Mouse (Mus musculus) limb, embryonic 15.5 days (tissue): ENCODE measurements around the gene Atrnl1. TPM values are rescaled to one million over a fixed set of nuclear protein-coding genes. Genes with fewer than 3 reads are reported as not detected.

ENCODE experiments used
- ATAC-seq: fragments of 200-750 bp; cut with Nextera tagmentation; 2 replicates; pipeline ENCODE4 v1.8.0; 2017; ENCODE audit warnings: low read depth, moderate TSS enrichment; ENCODE audit not compliant: insufficient number of reproducible peaks, low FRiP score, low TSS enrichment
- H3K27ac ChIP-seq: fragments of 300-500 bp; sonication (generic); 2 replicates; pipeline ENCODE4 v1.5.1; 2015; ENCODE audit warnings: moderate library complexity, mild to moderate bottlenecking, inconsistent platforms
- H3K27me3 ChIP-seq: fragments of 300-500 bp; sonication (generic); 2 replicates; pipeline ENCODE4 v1.6.1; 2015; ENCODE audit warnings: inconsistent platforms
- H3K36me3 ChIP-seq: fragments of 300-500 bp; sonication (generic); 2 replicates; pipeline ENCODE4 v1.6.1; 2015; ENCODE audit warnings: inconsistent platforms
- H3K4me1 ChIP-seq: fragments of 300-500 bp; sonication (generic); 2 replicates; pipeline ENCODE4 v1.6.1; 2015; ENCODE audit warnings: inconsistent platforms
- H3K4me2 ChIP-seq: fragments of 300-500 bp; sonication (generic); 2 replicates; pipeline ENCODE4 v1.6.1; 2015; ENCODE audit warnings: mild to moderate bottlenecking, inconsistent platforms
- H3K4me3 ChIP-seq: fragments of 300-500 bp; sonication (generic); 2 replicates; pipeline ENCODE4 v1.5.1; 2015; ENCODE audit warnings: mild to moderate bottlenecking, inconsistent platforms
- H3K9ac ChIP-seq: fragments of 300-500 bp; sonication (generic); 2 replicates; pipeline ENCODE4 v1.6.1; 2015; ENCODE audit warnings: inconsistent platforms
- H3K9me3 ChIP-seq: fragments of 300-500 bp; sonication (generic); 2 replicates; pipeline ENCODE4 v1.6.1; 2016; ENCODE audit warnings: inconsistent platforms
- WGBS: fragments of 180-500 bp; shearing (Covaris S2); methylation state at CpG from one replicate; pipeline ENCODE4 v1.1.7; 2015; 5-methylcytosine and 5-hydroxymethylcytosine counted together
- polyA plus RNA-seq: library from polyadenylated mRNA; unstranded; fragments of >200 nt; fragmentation: Nextera tagmentation; extraction: Ambion mirVana; gene quantifications from 2 replicates; pipeline ENCODE4 v1.2.1, GENCODE M21; 2015

Gene Atrnl1
- polyA plus RNA-seq, 1 experiment from 2014 or later, result 7.7 TPM

- ATAC-seq, result no peak
- 44% methylated on average over 14 of the region's 14 CpGs for WGBS
- H3K4me2 ChIP-seq, result no peak overlapping the region
- no peaks in the 10 kb centered on the region for H3K27me3 ChIP-seq
- peaks cover 10% of the 10 kb centered on the region for H3K4me1 ChIP-seq
- no peaks in the 10 kb centered on the region for H3K9me3 ChIP-seq
- H3K27ac ChIP-seq, result peak overlapping the region; percentile 18; the same call in 1 of the 2 replicates
- no peak overlapping the region for H3K4me3 ChIP-seq
- no peaks in the 10 kb centered on the region for H3K36me3 ChIP-seq
- no peak overlapping the region for H3K9ac ChIP-seq
These were observed 192.1 kb downstream of the Atrnl1 start for GRCm38 (mm10) chr19:57802771-57803482.

- no peak overlapping the region for H3K4me3 ChIP-seq
- WGBS, result 47% methylated on average over 3 of the region's 3 CpGs
- ATAC-seq, result no peak
- H3K4me2 ChIP-seq, result no peak overlapping the region
- no peaks in the 10 kb centered on the region for H3K36me3 ChIP-seq
- no peak overlapping the region for H3K9ac ChIP-seq
- peaks cover 10% of the 10 kb centered on the region for H3K4me1 ChIP-seq
- H3K27ac ChIP-seq, result no peak overlapping the region
- H3K27me3 ChIP-seq, result no peaks in the 10 kb centered on the region
- H3K9me3 ChIP-seq, result no peaks in the 10 kb centered on the region
These were observed 192.6 kb downstream of the Atrnl1 start for GRCm38 (mm10) chr19:57803483-57803820.

GRCm38 (mm10) chr19:57808363-57808762 is 197.5 kb downstream of the Atrnl1 start:
- ATAC-seq, result no peak

GRCm38 (mm10) chr19:57814291-57814690 is 203.5 kb downstream of the Atrnl1 start:
- H3K36me3 ChIP-seq, result no peaks in the 10 kb centered on the region
- no peak for ATAC-seq
- H3K9me3 ChIP-seq, result no peaks in the 10 kb centered on the region
- 70% methylated on average over 6 of the region's 6 CpGs for WGBS
- no peaks in the 10 kb centered on the region for H3K27me3 ChIP-seq
- H3K4me1 ChIP-seq, result no peaks in the 10 kb centered on the region
- H3K4me2 ChIP-seq, result no peak overlapping the region
- no peak overlapping the region for H3K27ac ChIP-seq
- no peak overlapping the region for H3K9ac ChIP-seq
- no peak overlapping the region for H3K4me3 ChIP-seq

More at GRCm38 (mm10) chr19:57808363-57808762, 197.5 kb downstream of the Atrnl1 start:
- Histone ChIP-seq H3K27ac (no peak overlapping the region), H3K9ac (no peak overlapping the region), H3K27me3 (no peaks in the 10 kb centered on the region), H3K9me3 (no peaks in the 10 kb centered on the region), H3K4me2 (no peak overlapping the region), H3K36me3 (no peaks in the 10 kb centered on the region), H3K4me3 (no peak overlapping the region), H3K4me1 (no peaks in the 10 kb centered on the region; the same call in 1 of the 2 replicates)
- 66% methylated on average over 2 of the region's 2 CpGs for WGBS

- Histone ChIP-seq H3K9me3 (no peaks in the 10 kb centered on the region), H3K27ac (no peak overlapping the region), H3K9ac (no peak overlapping the region), H3K36me3 (no peaks in the 10 kb centered on the region), H3K27me3 (no peaks in the 10 kb centered on the region), H3K4me1 (no peaks in the 10 kb centered on the region), H3K4me3 (no peak overlapping the region), H3K4me2 (no peak overlapping the region)
- no peak for ATAC-seq
- 85% methylated on average over 17 of the region's 17 CpGs for WGBS
These were observed 205.6 kb downstream of the Atrnl1 start for GRCm38 (mm10) chr19:57816221-57816996.

GRCm38 (mm10) chr19:57817736-57818135 is 206.9 kb downstream of the Atrnl1 start:
- no peak for ATAC-seq
- no peak overlapping the region for H3K4me2 ChIP-seq
- no peak overlapping the region for H3K9ac ChIP-seq
- H3K4me1 ChIP-seq, result no peaks in the 10 kb centered on the region
- no peaks in the 10 kb centered on the region for H3K9me3 ChIP-seq
- H3K27me3 ChIP-seq, result no peaks in the 10 kb centered on the region
- WGBS, result 43% methylated on average over 11 of the region's 11 CpGs
- no peaks in the 10 kb centered on the region for H3K36me3 ChIP-seq
- H3K27ac ChIP-seq, result no peak overlapping the region
- H3K4me3 ChIP-seq, result no peak overlapping the region

- H3K4me3 ChIP-seq, result no peak overlapping the region
- 0 out of 2 replicates have a peak, but pooled peaks cover 7% of the 10 kb centered on the region for H3K4me1 ChIP-seq
- 48% methylated on average over 4 of the region's 4 CpGs for WGBS
- no peak for ATAC-seq
- no peak overlapping the region for H3K27ac ChIP-seq
- H3K36me3 ChIP-seq, result 0 out of 2 replicates have a peak, but pooled peaks cover 3% of the 10 kb centered on the region
- H3K9me3 ChIP-seq, result no peaks in the 10 kb centered on the region
- H3K27me3 ChIP-seq, result no peaks in the 10 kb centered on the region
- no peak overlapping the region for H3K4me2 ChIP-seq
- H3K9ac ChIP-seq, result no peak overlapping the region
These were observed 212.6 kb downstream of the Atrnl1 start for GRCm38 (mm10) chr19:57823446-57823845.

- Histone ChIP-seq H3K9me3 (no peaks in the 10 kb centered on the region), H3K36me3 (0 out of 2 replicates have a peak, but pooled peaks cover 3% of the 10 kb centered on the region), H3K27me3 (no peaks in the 10 kb centered on the region), H3K4me1 (0 out of 2 replicates have a peak, but pooled peaks cover 7% of the 10 kb centered on the region), H3K4me3 (no peak overlapping the region), H3K27ac (no peak overlapping the region), H3K9ac (no peak overlapping the region), H3K4me2 (no peak overlapping the region)
- 85% methylated on average over 13 of the region's 13 CpGs for WGBS
- ATAC-seq, result no peak
These were observed 214.7 kb downstream of the Atrnl1 start for GRCm38 (mm10) chr19:57825271-57826207.

- Histone ChIP-seq H3K4me2 (no peak overlapping the region), H3K9ac (no peak overlapping the region), H3K4me1 (no peaks in the 10 kb centered on the region), H3K4me3 (no peak overlapping the region), H3K9me3 (no peaks in the 10 kb centered on the region), H3K27me3 (no peaks in the 10 kb centered on the region), H3K27ac (no peak overlapping the region), H3K36me3 (no peaks in the 10 kb centered on the region; the same call in 1 of the 2 replicates)
- WGBS, result 89% methylated on average over 7 of the region's 7 CpGs
- ATAC-seq, result no peak
These were observed 222.2 kb downstream of the Atrnl1 start for GRCm38 (mm10) chr19:57833083-57833482.

GRCm38 (mm10) chr19:57837882-57838281 is 227.0 kb downstream of the Atrnl1 start:
- Histone ChIP-seq H3K27ac (no peak overlapping the region), H3K4me1 (no peaks in the 10 kb centered on the region), H3K4me3 (no peak overlapping the region), H3K4me2 (no peak overlapping the region), H3K27me3 (no peaks in the 10 kb centered on the region), H3K9me3 (no peaks in the 10 kb centered on the region), H3K9ac (no peak overlapping the region), H3K36me3 (peaks cover 2% of the 10 kb centered on the region; the same call in 1 of the 2 replicates)
- 65% methylated on average over 6 of the region's 6 CpGs for WGBS
- ATAC-seq, result no peak

- ATAC-seq, result no peak
- Histone ChIP-seq H3K27me3 (no peaks in the 10 kb centered on the region), H3K4me1 (no peaks in the 10 kb centered on the region), H3K4me2 (no peak overlapping the region), H3K9me3 (no peaks in the 10 kb centered on the region), H3K27ac (no peak overlapping the region), H3K36me3 (peaks cover 4% of the 10 kb centered on the region; the same call in 1 of the 2 replicates), H3K9ac (no peak overlapping the region), H3K4me3 (no peak overlapping the region)
- WGBS, result 87% methylated on average over 9 of the region's 9 CpGs
These were observed 227.7 kb downstream of the Atrnl1 start for GRCm38 (mm10) chr19:57838546-57838945.
